ENCODE assay signal across 27 mouse cellular contexts in genomic region chr7:72615232-72615631, GRCm38 (mm10).
"Had no signal": no experiment of that assay in that cellular context is flagged by ENCODE, and none has a peak within 500 bp of the region (broad histone marks: within the 10 kb centered on the region; RNA-seq: fewer than 3 reads in every experiment).

No protein-coding gene starts in this region.

- H3K9ac ChIP-seq: heart, embryonic 12.5 days; hindbrain, embryonic 12.5 days; hindbrain, embryonic 14.5 days; kidney, embryonic 15.5 days; limb, embryonic 13.5 days; limb, embryonic 15.5 days; liver, embryonic 12.5 days; liver, embryonic 14.5 days had no signal

- H3K9me3 ChIP-seq: heart, embryonic 10.5 days; heart, embryonic 12.5 days; hindbrain, embryonic 10.5 days; hindbrain, embryonic 12.5 days; kidney, embryonic 15.5 days; limb, embryonic 13.5 days; limb, embryonic 15.5 days; liver, embryonic 12.5 days had no signal

- ATAC-seq: hindbrain, embryonic 16.5 days; inflammation-experienced regulatory T-cells, adult 6 months; intestine, embryonic 16.5 days; liver, embryonic 12.5 days had no signal

- H3K36me3 ChIP-seq: heart, embryonic 10.5 days; heart, embryonic 12.5 days; hindbrain, embryonic 10.5 days; hindbrain, embryonic 12.5 days; kidney, embryonic 15.5 days; limb, embryonic 13.5 days; limb, embryonic 15.5 days; liver, embryonic 12.5 days had no signal

- H3K27me3 ChIP-seq: heart, embryonic 12.5 days; hindbrain, embryonic 12.5 days; kidney, embryonic 15.5 days; limb, embryonic 13.5 days; limb, embryonic 15.5 days; liver, embryonic 12.5 days had no signal

- H3K4me1 ChIP-seq: heart, embryonic 10.5 days; heart, embryonic 12.5 days; hindbrain, embryonic 10.5 days; hindbrain, embryonic 12.5 days; kidney, embryonic 15.5 days; limb, embryonic 13.5 days; limb, embryonic 15.5 days; liver, embryonic 12.5 days had no signal

- DNase-seq: gastrocnemius, postnatal 14 days; gastrocnemius, postnatal 36 days; heart, adult 11 months; heart, postnatal 10 days; heart, postnatal 4 days; kidney, adult 11 months; kidney, adult 2 months; kidney, adult 9 months; kidney, postnatal 14 days; kidney, postnatal 36 days; layer of hippocampus, adult 9-11 months; layer of hippocampus, postnatal 36 days; left cerebral cortex, postnatal 4 days had no signal

- H3K27ac ChIP-seq: heart, embryonic 10.5 days; hindbrain, embryonic 10.5 days; hindbrain, embryonic 12.5 days; hindbrain, embryonic 14.5 days; kidney, embryonic 15.5 days; kidney, postnatal 0 days; limb, embryonic 13.5 days; limb, embryonic 15.5 days; liver, embryonic 12.5 days; liver, embryonic 14.5 days had no signal

- H3K4me3 ChIP-seq: heart, embryonic 10.5 days; heart, embryonic 12.5 days; hindbrain, embryonic 10.5 days; hindbrain, embryonic 12.5 days; kidney, embryonic 15.5 days; limb, embryonic 13.5 days; limb, embryonic 15.5 days; liver, embryonic 12.5 days had no signal

- H3K4me2 ChIP-seq: heart, embryonic 12.5 days; hindbrain, embryonic 12.5 days; hindbrain, embryonic 14.5 days; kidney, embryonic 15.5 days; limb, embryonic 13.5 days; limb, embryonic 15.5 days; liver, embryonic 12.5 days had no signal
